Mouse (Mus musculus): Measurements from ENCODE around the gene ccdc198.
"Not testable (repeated sequence)": the region's sequence is repeated elsewhere in the genome, so short reads cannot be mapped to it uniquely, and the experiment has no call there.

DNA sequence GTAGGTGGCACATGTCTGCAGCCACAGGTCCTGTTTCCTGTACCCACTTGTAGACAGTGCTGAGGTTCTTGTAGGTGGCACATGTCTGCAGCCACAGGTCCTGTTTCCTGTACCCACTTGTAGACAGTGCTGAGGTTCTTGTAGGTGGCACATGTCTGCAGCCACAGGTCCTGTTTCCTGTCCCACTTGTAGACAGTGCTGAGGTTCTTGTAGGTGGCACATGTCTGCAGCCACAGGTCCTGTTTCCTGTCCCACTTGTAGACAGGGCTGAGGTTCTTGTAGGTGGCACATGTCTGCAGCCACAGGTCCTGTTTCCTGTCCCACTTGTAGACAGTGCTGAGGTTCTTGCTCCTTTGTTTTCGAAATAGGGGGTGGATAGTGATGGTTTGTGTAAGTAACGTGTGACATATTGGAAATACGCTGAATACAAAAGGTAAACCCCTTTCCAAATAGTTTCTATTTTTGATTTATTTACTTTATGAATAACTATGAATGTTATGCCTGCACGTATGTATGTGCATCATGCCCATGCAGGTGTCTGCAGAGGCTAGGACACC is 25.7 kb downstream of the ccdc198 start:
- TF ChIP-seq CTCF (IDR thresholded peaks at IDR 0.05; ENCODE audit: control insufficient read depth, insufficient read depth, insufficient read length); MAX (IDR thresholded peaks at IDR 0.05); USF1 (IDR thresholded peaks at IDR 0.05; ENCODE audit: low read depth); MYOD1 (IDR thresholded peaks at IDR 0.05; ENCODE audit: control insufficient read depth, insufficient read length, low read depth); CEBPB (IDR thresholded peaks at IDR 0.05; ENCODE audit: low read depth): not testable (repeated sequence)
